Mouse (Mus musculus): Measurements from ENCODE around the gene Serhl.

GRCm38 (mm10) chr15:83083530-83083929 is 5.8 kb upstream of the Serhl start:
- no peak for TF ChIP-seq CTCF (IDR thresholded peaks at IDR 0.05; ENCODE audit: control insufficient read depth, insufficient read depth, insufficient replicate concordance, low read depth, low read length)
- no peak for TF ChIP-seq POLR2A (IDR thresholded peaks at IDR 0.05; ENCODE audit: control insufficient read depth, low read depth, low read length)
